Comparison of ENCODE assay signal across 21 mouse cellular contexts in the genomic region with DNA sequence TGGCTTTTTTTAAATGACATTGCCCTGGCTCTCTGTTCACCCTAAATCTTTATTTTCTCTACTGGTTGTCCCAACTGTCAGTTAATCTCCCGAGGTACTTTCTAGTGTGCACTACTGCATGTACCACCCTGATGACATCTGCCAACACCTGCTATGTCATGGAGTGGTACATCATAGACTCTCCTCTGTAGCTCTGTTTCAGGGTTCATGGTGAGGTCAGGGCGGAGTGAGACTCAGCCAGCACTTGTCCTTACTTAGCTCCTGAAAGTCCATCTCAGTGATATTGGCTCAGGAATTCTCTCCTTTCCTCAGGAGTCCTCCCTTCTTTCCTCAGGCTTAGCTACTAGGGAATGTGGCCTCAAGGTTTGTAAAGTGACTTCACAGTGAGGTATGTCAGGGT.
A peak's percentile ranks its signal among the peaks of the same experiment; 100 is the strongest.
DNase-seq lines count a peak whose midpoint lies in the region; ATAC-seq and TF ChIP-seq lines count a peak whose summit lies in the region.
"Had no signal": no experiment of that assay in that cellular context is flagged by ENCODE, and none has a peak within 500 bp of the region (broad histone marks: within the 10 kb centered on the region; RNA-seq: fewer than 3 reads in every experiment).

No protein-coding gene starts in this region.

- WGBS in embryonic facial prominence, embryonic 13.5 days = 84% methylated on average over 2 of the region's 2 CpGs
- 85% methylated on average over 2 of the region's 2 CpGs for WGBS in embryonic facial prominence, embryonic 10.5 days

- H3K9ac ChIP-seq in embryonic facial prominence, embryonic 13.5 days = no peak overlapping the region

- no peak overlapping the region for H3K4me3 ChIP-seq in embryonic facial prominence, embryonic 13.5 days
- H3K4me3 ChIP-seq in embryonic facial prominence, embryonic 10.5 days = no peak overlapping the region
- H3K4me3 ChIP-seq in gastrocnemius, adult 2 months = no peak overlapping the region

- H3K27ac ChIP-seq in embryonic facial prominence, embryonic 13.5 days = no peak overlapping the region
- no peak overlapping the region for H3K27ac ChIP-seq in embryonic facial prominence, embryonic 10.5 days (replicated peaks)
- H3K27ac ChIP-seq in gastrocnemius, adult 2 months = peak overlapping the region; percentile 82

- no peaks in the 10 kb centered on the region for H3K36me3 ChIP-seq in embryonic facial prominence, embryonic 13.5 days
- H3K36me3 ChIP-seq in embryonic facial prominence, embryonic 10.5 days (replicated peaks) = no peaks in the 10 kb centered on the region
- H3K36me3 ChIP-seq: G1E had no signal

- no peak overlapping the region for H3K4me2 ChIP-seq in embryonic facial prominence, embryonic 13.5 days

- intact Hi-C loops in gastrocnemius, adult 2 months (cut with DNase I) = no loop called here

- TF ChIP-seq CTCF in gastrocnemius, adult 2 months (IDR thresholded peaks at IDR 0.05) = no peak

- peak; percentile 74; the same call in 1 of the 2 replicates for ATAC-seq in embryonic facial prominence, embryonic 13.5 days (ENCODE audit: insufficient number of reproducible peaks, insufficient read depth, low FRiP score, low TSS enrichment, low read depth)
- ATAC-seq: activated CD4-positive, CD25-positive, alpha-beta regulatory T cell, adult 4 months; CD4-positive, CD25-positive, alpha-beta regulatory T cell, adult 4 months; Patski had no signal

- 0 out of 2 replicates have a peak, but pooled peaks cover 3% of the 10 kb centered on the region for H3K9me3 ChIP-seq in embryonic facial prominence, embryonic 13.5 days
- no peaks in the 10 kb centered on the region; the same call in 1 of the 2 replicates for H3K9me3 ChIP-seq in embryonic facial prominence, embryonic 10.5 days
- H3K9me3 ChIP-seq: G1E had no signal

- H3K27me3 ChIP-seq in embryonic facial prominence, embryonic 13.5 days = no peaks in the 10 kb centered on the region
- no peaks in the 10 kb centered on the region for H3K27me3 ChIP-seq in embryonic facial prominence, embryonic 10.5 days (replicated peaks; ENCODE audit: low read depth, poor library complexity, severe bottlenecking)
- H3K27me3 ChIP-seq: CH12.LX, Patski had no signal

- no peaks in the 10 kb centered on the region for H3K4me1 ChIP-seq in embryonic facial prominence, embryonic 13.5 days
- no peaks in the 10 kb centered on the region for H3K4me1 ChIP-seq in embryonic facial prominence, embryonic 10.5 days

- DNase-seq in embryonic facial prominence, embryonic 10.5 days (ENCODE audit: low spot score) = no peak
- no peak for DNase-seq in gastrocnemius, adult 2 months
- no peak for DNase-seq in gastrocnemius, adult 8-10 months (ENCODE audit: low spot score in 2 of 2)
- DNase-seq in heart, adult 11 months = peak; percentile 68
- DNase-seq in heart, adult 18-20 months = no peak
- DNase-seq: adrenal gland, adult 2 months; adrenal gland, adult 8-10 months; adrenal gland, postnatal 10 days; adrenal gland, postnatal 14 days; adrenal gland, postnatal 25 days; adrenal gland, postnatal 36 days; B cell, adult 2 months; cerebellum, adult 11 months; cerebellum, adult 11-12 months; cerebellum, adult 18-20 months had no signal
